Mouse (Mus musculus): ENCODE data around the gene Cd7.

- no peak for TF ChIP-seq NANOG (IDR thresholded peaks at IDR 0.05; ENCODE audit: borderline replicate concordance, low read length)
- TF ChIP-seq CTCF (conservative IDR thresholded peaks at IDR 0.05; ENCODE audit: low read length) = peak; percentile 56
- TF ChIP-seq POU5F1 (IDR thresholded peaks at IDR 0.05; ENCODE audit: borderline replicate concordance, low read length) = no peak
Measured at GRCm38 (mm10) chr11:121047826-121048399, 8.7 kb upstream of the Cd7 start.
